Mouse (Mus musculus) kidney, postnatal 36 days (tissue): ENCODE data around the gene Polr2b.
A peak's percentile ranks its signal among the peaks of the same experiment; 100 is the strongest.

Source experiments
- DNase-seq, 2 experiments: peaks; one replicate each; pipeline ENCODE4 v3.0.0; 2021 to 2022; ENCODE audit warnings: mixed read lengths in 2 of 2

Gene Polr2b

DNA sequence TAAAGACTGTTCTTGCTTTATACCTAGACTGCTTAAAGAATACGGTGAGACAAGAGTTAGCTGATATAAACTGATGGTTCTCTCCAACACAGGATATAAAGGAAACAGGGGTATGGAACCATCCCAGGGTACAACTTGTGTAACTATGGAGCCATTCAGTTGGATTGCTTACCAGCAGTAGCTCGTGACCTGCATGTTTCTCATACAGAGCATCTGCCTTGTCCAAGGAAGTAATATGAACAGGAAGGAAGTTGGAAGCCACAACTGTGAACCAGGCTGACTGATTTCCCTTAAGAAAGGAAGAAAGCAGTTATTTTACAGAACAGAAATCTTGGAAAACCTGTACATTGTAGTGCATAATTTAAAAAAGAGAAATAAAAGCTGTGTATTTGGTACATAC lies 10.5 kb upstream of the Polr2b start:
- no peak for DNase-seq

DNA sequence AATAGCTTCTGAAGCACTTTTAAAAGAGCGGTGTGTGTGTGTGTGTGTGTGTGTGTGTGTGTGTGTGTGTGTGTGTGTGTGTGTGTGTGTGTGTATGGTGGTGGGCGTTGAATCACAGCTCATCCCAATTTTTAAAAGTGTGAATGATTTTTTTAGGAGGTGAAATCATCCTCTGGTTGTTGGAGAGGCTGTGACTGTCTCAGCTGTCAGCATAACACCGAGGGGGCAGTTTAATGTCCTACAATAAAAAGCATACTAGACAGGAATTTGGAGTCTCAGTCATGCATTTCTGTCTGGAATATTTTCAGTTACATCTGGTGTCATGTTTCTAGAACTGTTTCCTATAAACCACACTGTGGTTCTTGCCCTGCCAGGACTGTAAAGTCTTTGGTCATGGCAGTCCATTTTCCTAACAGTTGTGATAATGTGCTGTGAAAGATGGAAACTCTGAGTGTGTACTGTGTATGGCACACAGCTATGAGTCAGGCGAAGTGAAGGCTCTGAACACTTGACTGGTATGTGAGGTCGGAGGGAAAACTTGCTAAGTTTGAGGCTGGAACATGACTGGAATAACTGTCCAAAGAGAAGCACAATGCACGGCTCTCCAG lies 8.5 kb upstream of the Polr2b start:
- DNase-seq: no peak

DNA sequence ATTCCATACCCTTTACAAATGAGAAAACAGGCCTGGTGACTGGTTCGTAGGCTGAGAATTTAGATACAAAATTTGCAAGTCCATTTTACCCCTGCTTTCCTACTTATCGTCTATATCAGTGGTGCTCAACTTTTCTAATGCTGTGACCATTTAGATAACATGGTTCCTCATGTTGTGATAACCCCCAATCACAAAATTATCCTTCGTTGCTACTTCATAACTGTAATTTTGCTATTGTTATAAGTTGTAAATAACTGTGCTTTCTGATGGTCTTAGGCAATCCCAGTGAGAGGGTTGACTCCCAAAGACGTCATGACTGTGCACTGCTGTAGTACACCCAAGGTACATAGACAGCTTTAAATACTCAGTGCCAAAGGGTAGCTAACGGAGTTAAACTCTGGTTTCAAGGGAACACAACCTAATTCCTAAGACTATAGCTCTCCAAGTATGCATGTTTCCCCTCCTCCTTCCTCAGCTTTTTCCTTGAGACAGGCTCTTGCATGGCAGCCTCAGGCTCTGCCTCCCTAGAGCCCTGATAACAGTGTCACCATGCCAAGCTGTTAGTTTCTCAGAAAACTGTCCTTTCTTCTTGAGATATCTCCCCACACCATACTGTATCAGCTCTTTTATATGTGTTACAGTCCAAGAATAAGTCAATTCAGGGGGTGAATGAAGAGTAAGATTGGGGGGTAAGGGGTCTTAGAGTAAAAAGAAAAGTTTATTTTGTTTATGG lies 2.0 kb upstream of the Polr2b start:
- DNase-seq: no peak

GRCm38 (mm10) chr5:77309051-77309906 lies 668 bp upstream of the Polr2b start:
- peak; percentile 21 to 65 for DNase-seq

- DNase-seq: no peak
Observed at GRCm38 (mm10) chr5:77314206-77314605, 4.3 kb downstream of the Polr2b start.

DNA sequence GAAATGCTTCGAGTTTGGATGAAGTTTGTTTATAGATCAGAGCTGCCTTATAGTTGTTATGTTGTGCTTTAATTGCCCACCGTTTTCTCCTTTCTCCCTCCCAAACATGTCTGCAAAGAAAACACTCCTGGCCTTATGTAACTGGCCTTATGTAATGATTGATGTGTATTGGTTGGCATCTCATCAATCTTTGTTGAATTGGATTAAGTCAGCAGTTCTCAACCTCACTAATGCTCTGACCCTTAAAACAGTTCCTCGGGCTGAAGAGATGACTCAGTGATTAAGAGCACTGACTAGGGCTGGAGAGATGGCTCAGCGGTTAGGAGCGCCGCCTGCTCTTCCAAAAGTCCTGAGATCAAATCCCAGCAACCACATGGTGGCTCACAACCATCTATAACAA lies 5.0 kb downstream of the Polr2b start:
- DNase-seq: no peak

DNA sequence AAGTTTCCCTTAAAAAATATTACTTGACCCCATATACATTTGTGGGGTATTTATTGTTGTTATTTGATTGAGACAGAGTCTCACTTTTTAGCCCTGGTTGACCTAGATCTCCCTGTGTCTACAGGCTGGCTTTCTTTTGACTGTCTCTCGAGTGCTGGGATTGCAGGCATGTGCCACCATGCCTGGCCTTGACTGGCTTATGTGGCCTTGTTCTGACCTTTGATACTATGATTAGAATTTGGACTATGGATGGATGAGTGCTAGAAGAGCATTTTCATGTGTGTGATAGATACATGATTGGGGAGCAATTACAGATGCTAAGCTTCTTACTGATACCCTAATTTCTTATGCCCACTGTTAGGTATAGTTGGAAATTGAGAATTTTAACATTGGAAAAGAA lies 15.0 kb downstream of the Polr2b start:
- DNase-seq: no peak

DNA sequence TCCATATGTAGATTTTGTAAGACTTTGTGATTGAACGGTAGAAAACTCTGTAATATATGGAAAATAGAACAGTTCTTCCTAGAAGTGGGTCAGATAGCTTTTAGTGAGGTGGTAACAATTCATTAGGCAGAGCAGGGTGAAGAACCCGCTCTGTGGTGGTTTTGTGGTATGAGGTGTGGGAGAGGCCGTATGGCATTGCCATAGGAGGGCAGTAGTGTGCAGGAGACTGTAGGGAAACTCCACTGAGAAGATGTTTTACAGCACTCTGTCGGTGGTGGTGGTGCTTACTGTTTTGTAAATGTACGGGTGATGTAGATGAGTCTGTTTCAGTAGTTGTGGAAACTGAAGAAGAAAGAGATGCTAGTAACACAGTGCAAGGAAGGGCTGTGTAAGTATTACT lies 20.2 kb downstream of the Polr2b start:
- DNase-seq: peak in 1 of 2 experiments; percentile 36

GRCm38 (mm10) chr5:77340033-77340432 lies 30.1 kb downstream of the Polr2b start:
- no peak for DNase-seq

- DNase-seq: no peak
Observed at GRCm38 (mm10) chr5:77348901-77349300, 39.0 kb downstream of the Polr2b start.

GRCm38 (mm10) chr5:77349971-77350658 lies 40.2 kb downstream of the Polr2b start:
- DNase-seq: no peak

DNA sequence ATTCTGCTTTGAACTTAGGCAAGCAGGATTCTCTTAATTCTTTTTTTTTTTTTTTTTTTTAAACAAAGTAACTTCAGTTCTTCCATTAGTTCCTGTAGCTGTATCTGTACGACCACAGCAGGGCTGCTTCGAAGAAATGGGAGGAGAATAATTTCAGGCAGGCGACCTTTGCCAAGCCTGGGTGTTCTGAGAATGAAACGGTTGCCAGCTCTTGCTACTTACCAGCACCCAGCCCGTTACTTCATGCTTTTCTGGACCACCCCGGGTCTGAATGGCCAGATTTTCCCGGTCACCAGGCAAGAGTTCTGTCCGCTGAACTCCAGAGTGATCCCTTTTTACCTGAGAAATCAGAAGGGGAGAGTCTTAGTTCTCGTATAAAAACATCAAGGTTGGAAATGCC lies 41.7 kb downstream of the Polr2b start:
- DNase-seq: peak in 1 of 2 experiments; percentile 62

DNA sequence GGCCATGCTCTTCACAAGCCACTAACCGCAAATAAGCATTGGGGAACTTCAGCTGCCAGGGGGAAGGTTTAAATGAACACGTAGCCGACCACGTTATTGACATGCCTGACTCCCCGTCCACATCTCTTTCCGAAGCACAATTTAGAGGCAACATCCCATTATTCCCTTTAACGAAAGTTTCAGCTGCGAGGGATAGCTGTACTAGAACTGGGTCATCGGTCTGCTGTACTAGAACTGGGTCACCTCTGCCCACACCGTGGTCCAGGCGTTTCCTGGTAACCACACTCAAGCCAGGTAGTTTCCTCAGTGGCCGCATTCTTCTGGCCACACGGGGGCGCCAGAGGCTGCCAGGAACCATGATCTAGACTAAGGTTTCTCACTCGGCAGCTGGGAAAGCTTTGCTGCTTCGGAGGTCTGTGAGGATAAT lies 44.4 kb downstream of the Polr2b start:
- peak; percentile 93 to 95 for DNase-seq

- DNase-seq: peak; percentile 47 to 54
Observed at GRCm38 (mm10) chr5:77355307-77356265, 45.6 kb downstream of the Polr2b start.

DNA sequence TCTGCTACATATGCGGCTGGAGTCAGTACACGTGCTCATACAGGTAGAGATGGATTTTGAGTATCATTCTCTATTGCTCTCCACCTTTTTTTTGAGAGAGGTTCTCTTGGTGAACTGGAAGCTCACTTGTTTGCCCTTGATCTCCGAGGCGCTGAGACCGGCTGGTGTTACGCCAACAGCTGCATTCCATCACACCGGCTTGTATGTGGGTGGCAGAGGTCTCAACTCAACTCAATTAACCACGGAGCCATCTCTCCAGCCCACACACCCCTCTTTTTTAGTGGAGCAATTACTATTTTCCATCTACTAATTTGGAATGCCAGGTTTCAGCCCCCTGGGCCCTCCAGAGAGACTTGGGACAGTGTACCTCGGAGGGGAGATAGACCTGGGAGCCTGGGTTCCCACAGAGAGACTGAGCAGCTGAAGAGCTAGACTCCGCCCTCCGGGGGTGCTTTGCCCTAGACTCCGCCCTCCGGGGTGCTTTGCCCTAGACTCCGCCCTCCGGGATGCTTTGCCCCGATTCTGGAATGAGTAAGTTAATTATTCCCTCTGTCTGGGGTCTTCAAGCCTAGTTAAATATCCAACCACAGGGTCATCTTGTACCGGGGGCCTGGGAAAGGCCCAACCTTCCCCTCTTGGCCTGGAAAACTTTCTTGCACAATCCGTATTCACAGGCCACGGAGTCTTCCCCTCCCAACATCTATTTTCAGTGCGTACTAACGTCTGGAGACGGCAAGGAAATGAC lies 47.6 kb downstream of the Polr2b start:
- DNase-seq: peak; percentile 89 to 90

DNA sequence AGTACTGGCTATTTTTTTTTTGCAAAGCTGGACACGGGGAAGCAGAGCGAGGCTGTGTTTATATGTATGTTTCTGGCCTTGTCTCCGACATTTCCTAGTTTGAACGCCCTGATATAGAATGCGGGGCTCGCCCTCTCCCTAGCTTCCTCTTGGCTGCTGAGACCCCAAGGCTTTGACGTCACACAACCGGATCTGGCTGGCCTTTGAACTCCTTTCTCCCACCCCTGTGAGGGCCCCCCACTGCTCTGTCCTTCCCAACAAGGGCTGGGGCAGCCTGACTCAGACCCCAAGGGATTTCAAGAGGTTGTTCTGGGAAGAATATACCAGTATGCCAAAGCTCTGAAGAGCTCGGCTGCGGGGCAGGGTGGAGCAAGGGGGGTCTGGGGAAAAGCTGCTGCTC lies 48.4 kb downstream of the Polr2b start:
- DNase-seq: peak; percentile 53 to 65

DNA sequence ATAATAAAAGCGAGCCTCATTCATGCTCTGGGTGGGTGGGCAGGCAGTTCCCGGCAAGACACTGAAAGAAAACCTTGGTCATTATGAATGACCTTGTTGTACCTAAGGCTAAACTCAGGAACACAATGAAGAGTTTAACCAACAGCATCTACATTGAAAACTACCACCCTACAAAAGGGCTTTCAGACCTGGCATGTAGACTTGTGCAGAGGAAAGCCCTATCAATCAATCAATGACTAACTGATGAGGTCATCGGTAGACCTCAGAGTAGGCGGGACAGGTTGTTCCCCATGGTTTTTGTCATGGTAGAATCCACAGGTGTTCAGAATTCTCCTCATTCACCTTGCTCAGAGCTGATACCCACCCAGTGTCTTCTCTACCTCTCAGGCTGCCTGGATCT lies 50.0 kb downstream of the Polr2b start:
- no peak for DNase-seq

GRCm38 (mm10) chr5:77361006-77361405 lies 51.1 kb downstream of the Polr2b start:
- peak in 1 of 2 experiments; percentile 1 for DNase-seq

- peak in 1 of 2 experiments; percentile 5 for DNase-seq
Observed at GRCm38 (mm10) chr5:77362120-77362519, 52.2 kb downstream of the Polr2b start.

DNA sequence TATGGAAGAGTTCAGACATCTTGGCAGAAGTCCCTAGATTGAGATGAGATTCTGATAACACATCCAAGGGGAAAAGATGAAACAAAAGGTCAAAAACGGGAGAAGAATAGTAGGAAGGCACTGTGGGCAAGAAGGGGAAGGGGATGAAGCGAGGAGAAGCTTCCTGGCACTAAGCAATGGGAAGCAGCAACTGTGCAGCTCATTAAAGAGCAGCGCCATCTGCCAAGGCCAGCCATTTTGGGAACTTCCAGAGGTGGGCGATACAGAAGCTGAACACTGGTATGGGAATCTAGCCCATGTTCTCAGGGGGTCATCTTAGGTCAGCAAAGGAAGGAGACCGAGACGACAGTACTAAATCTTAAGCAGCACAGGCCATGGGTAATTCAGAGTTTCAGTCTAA lies 53.7 kb downstream of the Polr2b start:
- no peak for DNase-seq

DNA sequence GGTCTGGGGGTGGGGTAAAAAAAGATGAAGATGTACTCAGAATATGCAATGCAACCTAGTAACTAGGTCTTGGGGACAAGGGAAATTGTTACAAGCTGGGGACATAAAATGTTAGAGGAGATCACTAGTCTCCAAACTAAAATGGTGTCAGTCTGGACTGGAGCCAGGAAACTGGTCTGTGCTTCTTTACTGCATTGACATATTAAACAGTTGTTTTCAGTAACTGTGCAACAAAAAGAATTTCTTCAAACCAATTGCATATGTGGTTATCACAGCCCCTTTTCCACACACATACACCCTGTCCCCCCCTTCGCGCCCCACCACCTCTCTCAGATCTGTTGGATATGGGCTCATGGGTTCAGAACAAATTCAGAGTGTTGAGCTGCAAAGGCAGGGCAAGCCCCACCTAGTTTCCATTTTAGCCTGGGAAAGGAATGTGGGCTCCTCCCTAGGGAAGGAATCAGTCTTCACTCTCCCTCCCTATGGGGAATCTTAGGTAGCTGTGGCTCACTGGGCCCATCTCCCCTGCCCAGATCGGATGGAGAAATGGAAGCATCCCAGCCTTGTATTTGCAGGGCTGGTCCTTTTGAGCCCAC lies 54.6 kb downstream of the Polr2b start:
- no peak for DNase-seq
